Mouse (Mus musculus) kidney, postnatal 14 days (tissue): Measurements from ENCODE around the gene Olfr373.
"Not testable (repeated sequence)": the region's sequence is repeated elsewhere in the genome, so short reads cannot be mapped to it uniquely, and the experiment has no call there.

ENCODE experiments used
- DNase-seq: peaks from one replicate; pipeline ENCODE4 v3.0.0; 2022; ENCODE audit warnings: mixed read lengths

The Olfr373 gene

GRCm38 (mm10) chr8:72082877-72083276 is at the start of gene Olfr373:
Gene Olfr373, plus strand, starts transcription at chr8:72083177.
- DNase-seq: not testable (repeated sequence)

- DNase-seq: not testable (repeated sequence)
Measured at GRCm38 (mm10) chr8:72040918-72041317, 42.1 kb upstream of the Olfr373 start, which contains the start of gene Olfr372. Gene Olfr372, plus strand, starts transcription at chr8:72041218.

- DNase-seq: no peak
Measured at GRCm38 (mm10) chr8:72042493-72042892, 40.5 kb upstream of the Olfr373 start.

GRCm38 (mm10) chr8:72054633-72055032 is 28.3 kb upstream of the Olfr373 start:
- DNase-seq: not testable (repeated sequence)

DNA sequence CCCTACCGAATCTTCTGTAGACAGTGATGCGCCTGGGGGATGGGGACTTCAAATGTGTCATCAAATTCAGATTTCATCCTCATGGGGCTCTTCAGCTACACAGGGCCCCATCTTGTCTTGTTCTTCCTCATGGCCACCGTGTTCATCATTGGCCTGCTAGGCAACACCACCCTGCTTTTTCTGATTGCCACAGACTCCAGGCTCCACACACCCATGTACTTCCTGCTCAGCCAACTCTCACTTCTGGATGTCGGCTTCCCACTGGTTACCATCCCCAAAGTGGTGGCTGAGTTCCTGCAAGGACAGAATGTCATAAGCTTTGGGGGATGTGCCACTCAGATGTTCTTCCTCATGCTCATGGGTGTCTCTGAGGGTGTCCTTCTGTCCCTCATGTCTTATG is 25.3 kb upstream of the Olfr373 start:
- DNase-seq: not testable (repeated sequence)

DNA sequence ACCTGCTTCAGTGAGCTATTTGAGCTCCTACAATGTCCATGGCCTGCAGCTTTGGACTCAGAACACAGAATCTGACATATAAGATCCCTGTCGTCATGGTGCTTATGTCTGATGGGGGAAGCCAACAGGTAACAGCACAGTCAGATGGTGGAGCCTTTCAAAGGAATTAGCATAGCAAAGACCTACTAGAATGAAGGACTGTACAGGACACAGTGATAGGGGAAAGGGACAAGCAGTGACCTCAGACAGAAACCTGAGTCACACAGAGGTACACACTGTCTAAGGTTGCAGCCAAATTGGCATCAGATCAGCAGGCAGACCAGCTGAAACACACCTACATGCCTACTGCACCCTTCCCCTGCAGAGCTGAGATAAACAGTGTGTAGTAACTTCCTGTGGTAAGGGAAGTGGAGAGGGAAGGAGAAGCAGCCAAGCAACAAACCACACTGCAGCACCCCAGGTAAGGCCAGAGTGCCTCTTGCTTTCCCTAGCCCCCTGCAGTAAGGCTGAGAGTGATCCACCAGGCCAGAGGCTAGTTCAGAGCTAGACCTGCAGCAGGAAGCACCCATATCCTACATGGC is 16.1 kb upstream of the Olfr373 start:
- not testable (repeated sequence) for DNase-seq

GRCm38 (mm10) chr8:72084744-72085143 is 1.8 kb downstream of the Olfr373 start:
- no peak for DNase-seq

- not testable (repeated sequence) for DNase-seq
Measured at GRCm38 (mm10) chr8:72087611-72088010, 4.6 kb downstream of the Olfr373 start.

DNA sequence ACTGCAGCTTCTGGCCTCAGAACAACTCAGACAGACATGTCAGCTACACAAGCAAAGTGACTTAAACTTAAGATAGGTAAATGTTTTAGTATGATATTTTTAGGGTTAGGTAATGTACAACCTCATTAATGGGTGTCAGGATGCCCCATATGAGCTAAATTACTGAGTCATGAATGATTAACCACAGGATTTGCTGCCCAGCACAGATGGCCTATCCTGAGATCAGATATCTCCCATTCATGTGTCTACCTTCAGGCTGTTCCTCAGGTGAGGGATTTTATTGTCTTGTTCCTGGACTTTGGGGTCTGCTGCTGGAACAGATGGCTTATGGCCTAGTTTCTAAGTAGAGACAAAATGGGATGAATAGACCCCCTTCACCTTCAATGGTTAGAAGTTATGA is 13.7 kb downstream of the Olfr373 start:
- DNase-seq: not testable (repeated sequence)

DNA sequence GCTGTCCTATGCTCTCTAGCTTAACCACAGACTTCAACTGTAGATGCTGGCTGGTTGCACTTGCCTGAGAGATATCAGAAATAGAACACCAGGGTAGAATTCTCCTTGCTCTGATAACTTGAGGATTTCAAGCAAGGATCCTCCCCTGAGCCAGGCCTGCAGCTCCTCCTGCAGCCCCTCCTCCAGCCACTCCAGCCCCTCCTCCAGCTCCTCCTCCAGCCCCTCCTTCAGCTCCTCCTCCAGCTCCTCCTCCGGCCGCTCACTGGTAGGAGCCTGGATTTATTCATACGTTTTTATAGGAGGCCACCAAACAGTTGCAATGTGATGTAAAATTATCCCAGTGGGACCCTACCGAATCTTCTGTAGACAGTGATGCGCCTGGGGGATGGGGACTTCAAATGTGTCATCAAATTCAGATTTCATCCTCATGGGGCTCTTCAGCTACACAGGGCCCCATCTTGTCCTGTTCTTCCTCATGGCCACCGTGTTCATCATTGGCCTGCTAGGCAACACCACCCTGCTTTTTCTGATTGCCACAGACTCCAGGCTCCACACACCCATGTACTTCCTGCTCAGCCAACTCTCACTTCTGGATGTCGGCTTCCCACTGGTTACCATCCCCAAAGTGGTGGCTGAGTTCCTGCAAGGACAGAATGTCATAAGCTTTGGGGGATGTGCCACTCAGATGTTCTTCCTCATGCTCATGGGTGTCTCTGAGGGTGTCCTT is 16.6 kb downstream of the Olfr373 start:
- DNase-seq: peak; percentile 39

DNA sequence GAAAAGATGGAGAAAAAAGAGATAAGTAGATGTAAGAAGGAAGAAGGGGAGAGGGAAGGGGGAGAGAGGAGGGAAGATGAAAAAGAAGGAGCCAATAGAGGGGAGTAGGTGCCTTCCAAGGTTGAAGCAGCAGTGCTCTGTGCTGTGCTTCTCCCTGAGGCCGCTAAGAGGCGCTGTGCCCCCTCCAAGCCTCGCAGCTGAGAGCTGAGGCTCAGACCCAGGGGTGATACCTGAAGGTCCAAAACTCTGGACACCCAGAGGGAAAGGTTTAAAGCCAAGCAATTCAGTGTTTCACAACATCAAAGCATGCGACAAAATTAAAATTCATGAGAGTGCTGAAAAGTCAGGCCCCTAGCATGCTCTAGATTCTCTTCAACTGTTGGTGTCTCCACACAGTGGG is 22.2 kb downstream of the Olfr373 start:
- no peak for DNase-seq

DNA sequence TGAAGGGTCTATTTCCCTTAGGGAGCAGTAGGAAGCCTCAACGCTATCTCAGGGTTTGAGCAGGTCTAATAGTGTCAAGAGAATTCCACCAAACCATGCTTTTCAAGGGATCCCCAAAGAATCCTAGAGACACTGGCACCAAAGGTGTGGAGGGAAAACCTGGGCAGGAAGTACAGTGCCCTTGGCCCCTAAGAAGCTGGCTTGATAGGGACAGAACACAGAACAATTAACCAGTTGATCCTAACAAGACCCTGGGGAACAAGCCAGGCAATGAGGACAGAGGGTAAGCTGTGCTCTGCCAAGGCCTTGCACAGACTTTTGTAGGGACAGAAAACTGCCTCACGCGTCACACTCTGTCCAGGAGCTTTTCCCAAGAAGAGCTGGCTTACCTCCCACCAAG is 23.8 kb downstream of the Olfr373 start, which contains the start of gene Olfr374:
TSS of gene Olfr374 (plus strand) at position 301 of the 400 bp plus-strand sequence.
- DNase-seq: no peak

- no peak for DNase-seq
Measured at GRCm38 (mm10) chr8:72110876-72111275, 27.9 kb downstream of the Olfr373 start.

DNA sequence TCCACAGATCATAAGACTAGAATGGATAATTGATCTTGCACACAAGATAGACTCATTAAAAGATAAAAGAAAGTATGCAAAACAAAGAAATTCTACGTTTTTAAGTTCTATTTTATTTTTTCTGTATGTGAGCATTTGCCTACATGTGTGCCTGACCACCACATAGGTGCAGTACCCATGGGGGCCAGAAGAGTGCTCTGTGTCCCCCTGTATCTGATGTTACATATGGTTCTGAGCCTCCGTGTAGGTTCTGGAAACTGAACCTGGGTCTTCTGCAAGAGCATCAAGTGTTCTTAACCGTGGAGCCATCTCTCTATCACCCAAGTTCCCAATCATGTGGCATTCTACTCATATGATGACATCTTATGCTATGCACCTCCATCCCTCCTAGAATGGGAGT is 29.5 kb downstream of the Olfr373 start:
- DNase-seq: no peak

GRCm38 (mm10) chr8:72115202-72115601 is 32.2 kb downstream of the Olfr373 start:
- no peak for DNase-seq

DNA sequence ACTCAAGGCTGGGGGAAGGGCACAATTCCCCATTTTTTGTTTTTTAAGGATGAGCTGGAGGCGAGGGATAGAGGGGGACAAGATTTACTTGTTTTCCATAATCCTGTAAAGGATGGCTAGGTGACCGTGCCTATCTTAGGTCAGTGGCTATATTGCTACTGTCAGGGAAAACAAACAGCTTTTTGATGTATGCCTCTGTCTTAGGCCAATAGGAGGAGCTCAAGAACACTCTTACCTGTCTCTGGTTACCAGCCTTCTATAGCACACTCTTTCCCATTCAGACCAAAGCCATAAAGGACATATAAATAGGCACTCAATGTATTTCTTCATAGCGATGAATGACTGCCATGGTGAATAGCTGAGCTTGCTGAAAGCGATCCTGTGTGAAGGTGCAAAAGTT is 35.6 kb downstream of the Olfr373 start:
- DNase-seq: no peak

DNA sequence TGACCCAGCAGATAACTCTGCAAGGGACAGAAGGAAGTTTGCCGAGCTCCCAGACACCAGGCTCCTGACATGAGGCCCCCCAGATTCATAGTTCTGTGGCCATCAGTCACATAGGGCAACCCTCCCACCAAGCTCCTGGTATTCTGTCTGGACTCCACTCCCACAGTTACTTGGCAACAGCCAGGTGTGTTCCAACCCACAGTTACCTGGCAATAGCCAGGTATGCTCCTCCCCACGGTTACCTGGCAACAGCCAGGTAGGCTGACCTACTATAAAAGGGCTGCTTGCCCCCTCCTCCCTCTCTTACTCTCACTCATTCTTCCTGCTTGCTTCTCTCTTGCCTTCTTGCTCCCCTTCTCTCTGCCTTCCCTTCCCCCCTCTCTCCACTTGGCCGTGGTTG is 38.5 kb downstream of the Olfr373 start:
- not testable (repeated sequence) for DNase-seq

- no peak for DNase-seq
Measured at GRCm38 (mm10) chr8:72121997-72122396, 39.0 kb downstream of the Olfr373 start.

GRCm38 (mm10) chr8:72127834-72128233 is 44.9 kb downstream of the Olfr373 start:
- no peak for DNase-seq

GRCm38 (mm10) chr8:72131251-72131650 is 48.3 kb downstream of the Olfr373 start:
- DNase-seq: peak; percentile 77

DNA sequence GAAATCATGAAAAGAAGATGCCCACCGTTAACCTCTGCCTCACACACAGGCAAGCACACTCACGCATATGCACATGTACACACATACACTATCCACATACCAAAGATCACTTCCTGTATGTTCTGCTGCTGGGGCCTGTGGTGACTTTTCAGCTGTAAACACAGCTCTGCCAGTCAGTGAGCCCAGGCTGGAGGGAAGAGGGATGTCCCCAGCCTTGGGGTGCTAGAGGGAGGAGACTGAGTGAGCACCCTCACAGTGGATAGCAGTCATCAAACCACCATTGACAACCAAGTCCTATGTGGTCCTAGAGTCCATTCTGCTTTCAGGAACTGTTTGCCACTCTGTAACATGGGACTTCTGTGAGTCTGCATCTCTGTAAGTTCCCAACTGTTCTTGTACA is 48.9 kb downstream of the Olfr373 start:
- DNase-seq: no peak

DNA sequence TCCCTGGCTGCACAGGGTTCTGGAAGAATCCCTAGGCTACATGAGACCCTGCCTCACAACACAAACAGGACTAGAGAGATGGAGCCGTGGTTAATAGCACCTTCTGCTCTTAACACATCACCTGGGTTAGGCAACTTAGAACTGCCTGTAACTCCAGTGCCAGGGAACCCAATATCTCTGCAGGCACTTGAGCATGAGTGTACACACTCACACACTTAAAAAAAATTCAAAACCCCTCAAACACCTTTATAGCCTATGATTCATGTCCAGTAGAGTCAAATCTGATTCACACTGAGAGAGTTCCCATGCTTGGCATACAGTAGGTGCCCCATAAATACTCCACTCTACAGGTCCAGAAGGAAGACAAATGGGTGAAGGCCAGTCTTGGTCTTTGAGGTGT is 49.4 kb downstream of the Olfr373 start:
- DNase-seq: no peak

- DNase-seq: peak; percentile 65
Measured at GRCm38 (mm10) chr8:72132891-72133290, 49.9 kb downstream of the Olfr373 start.

GRCm38 (mm10) chr8:72133507-72133906 is 50.5 kb downstream of the Olfr373 start:
- DNase-seq: peak; percentile 30
